Mouse (Mus musculus) limb, embryonic 12.5 days (tissue): ENCODE measurements around the gene Trim25. TPM values are rescaled to one million over a fixed set of nuclear protein-coding genes. Genes with fewer than 3 reads are reported as not detected.

Experiments used
- ATAC-seq: fragments of 200-750 bp; cut with Nextera tagmentation; 2 replicates; pipeline ENCODE4 v1.8.0; 2017; ENCODE audit warnings: low read depth, moderate TSS enrichment; ENCODE audit not compliant: insufficient number of reproducible peaks, insufficient read depth, low FRiP score, low TSS enrichment
- H3K27ac ChIP-seq: fragments of 300-500 bp; sonication (generic); 2 replicates; pipeline ENCODE4 v1.5.1; 2016; ENCODE audit warnings: mild to moderate bottlenecking, moderate library complexity
- H3K27me3 ChIP-seq: fragments of 300-500 bp; sonication (generic); 2 replicates; pipeline ENCODE4 v1.6.1; 2016; ENCODE audit warnings: mild to moderate bottlenecking, moderate library complexity
- H3K36me3 ChIP-seq: fragments of 300-500 bp; sonication (generic); 2 replicates; pipeline ENCODE4 v1.6.1; 2016; ENCODE audit warnings: mild to moderate bottlenecking, moderate library complexity
- H3K4me1 ChIP-seq: fragments of 300-500 bp; sonication (generic); replicated peaks from 2 replicates; pipeline ENCODE4 v1.6.1; 2016
- H3K4me2 ChIP-seq: fragments of 300-500 bp; sonication (generic); 2 replicates; pipeline ENCODE4 v1.6.1; 2016; ENCODE audit warnings: mild to moderate bottlenecking, moderate library complexity
- H3K4me3 ChIP-seq: fragments of 300-500 bp; sonication (generic); replicated peaks from 2 replicates; pipeline ENCODE4 v1.5.1; 2016; ENCODE audit warnings: mild to moderate bottlenecking
- H3K9ac ChIP-seq: fragments of 300-500 bp; sonication (generic); replicated peaks from 2 replicates; pipeline ENCODE4 v1.6.1; 2016; ENCODE audit warnings: mild to moderate bottlenecking, moderate library complexity
- H3K9me3 ChIP-seq: fragments of 300-500 bp; sonication (generic); 2 replicates; pipeline ENCODE4 v1.6.1; 2016; ENCODE audit warnings: mild to moderate bottlenecking, moderate library complexity
- WGBS: fragments of 180-500 bp; shearing (Covaris S2); methylation state at CpG from one replicate; pipeline ENCODE4 v1.1.7; 2016; 5-methylcytosine and 5-hydroxymethylcytosine counted together
- polyA plus RNA-seq: library from polyadenylated mRNA; unstranded; fragments of >200 nt; fragmentation: Nextera tagmentation; extraction: Ambion mirVana; gene quantifications from 2 replicates; pipeline ENCODE4 v1.2.1, GENCODE M21; 2016

Trim25 gene
- polyA plus RNA-seq, 1 experiment from 2014 or later: 4.8 TPM

DNA sequence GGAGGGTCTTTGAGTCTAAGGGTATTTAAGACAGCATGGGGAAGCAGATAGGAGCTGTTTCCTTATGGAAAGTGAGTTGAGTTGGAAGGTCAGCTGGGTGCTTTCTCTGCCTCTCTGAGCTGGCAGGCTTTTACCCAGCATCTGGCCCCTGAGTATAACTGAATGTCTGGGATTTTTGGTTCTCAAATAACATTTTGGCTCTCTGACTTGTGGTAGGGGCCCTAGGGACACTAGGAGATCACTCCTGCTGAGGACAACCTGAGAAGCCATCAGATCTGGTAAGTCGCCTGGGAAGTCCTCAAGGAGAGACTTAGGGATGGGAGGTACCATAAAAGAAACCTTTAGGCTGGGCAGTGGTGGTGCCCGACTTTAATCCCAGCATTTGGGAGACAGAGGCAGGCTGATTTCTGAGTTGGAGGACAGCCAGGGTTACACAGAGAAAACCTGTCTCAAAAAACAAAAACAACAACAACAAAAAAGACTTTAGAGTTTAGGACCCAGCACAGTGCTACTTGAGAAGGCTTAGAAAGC lies 28.9 kb upstream of the Trim25 start, which contains the start of gene Coil:
Coil (plus strand) TSS at position 51 of the 531 bp plus-strand sequence.
- no peaks in the 10 kb centered on the region for H3K36me3 ChIP-seq
- H3K9me3 ChIP-seq: no peaks in the 10 kb centered on the region
- ATAC-seq: no peak
- H3K27ac ChIP-seq: no peak within 1 kb of the TSS
- H3K4me1 ChIP-seq: peaks cover 8% of the 10 kb centered on the region; the same call in 1 of the 2 replicates
- H3K4me2 ChIP-seq: no peak within 1 kb of the TSS
- H3K27me3 ChIP-seq: no peaks in the 10 kb centered on the region
- H3K9ac ChIP-seq: no peak within 1 kb of the TSS
- whole genome bisulfite sequencing: 31% methylated on average over 2 of the region's 2 CpGs
- H3K4me3 ChIP-seq: no peak within 1 kb of the TSS

GRCm38 (mm10) chr11:88973776-88974701 lies 25.1 kb upstream of the Trim25 start:
- peak overlapping the region; percentile 77 for H3K4me2 ChIP-seq
- no peaks in the 10 kb centered on the region for H3K27me3 ChIP-seq
- WGBS: 1% methylated on average over 62 of the region's 62 CpGs
- no peaks in the 10 kb centered on the region for H3K9me3 ChIP-seq
- peak overlapping the region; percentile 75 for H3K9ac ChIP-seq
- H3K36me3 ChIP-seq: no peaks in the 10 kb centered on the region
- H3K27ac ChIP-seq: peak overlapping the region; percentile 92
- ATAC-seq: peak; percentile 50
- peaks cover 8% of the 10 kb centered on the region; the same call in 1 of the 2 replicates for H3K4me1 ChIP-seq
- peak overlapping the region; percentile 71 for H3K4me3 ChIP-seq

DNA sequence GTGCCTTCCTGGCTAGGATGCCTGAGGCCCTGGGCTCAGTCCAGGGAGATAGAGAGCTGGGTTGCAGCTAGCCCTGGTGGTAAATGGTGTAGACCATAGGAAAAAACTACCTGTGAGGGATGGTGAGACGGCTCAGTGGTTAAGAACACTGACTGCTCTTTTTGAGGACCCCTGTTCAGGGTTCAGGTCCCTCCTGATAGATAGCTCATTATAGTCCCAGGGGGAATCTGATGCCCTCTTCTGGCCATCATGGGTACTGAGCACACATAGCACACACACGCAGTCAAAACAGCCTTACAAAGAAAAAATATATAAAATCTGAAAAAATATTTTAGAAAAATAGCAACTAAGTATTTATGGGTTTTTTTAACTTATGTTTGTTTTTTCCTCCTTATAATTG lies 22.9 kb upstream of the Trim25 start:
- H3K9me3 ChIP-seq: no peaks in the 10 kb centered on the region
- no peak overlapping the region for H3K4me2 ChIP-seq
- H3K36me3 ChIP-seq: peaks cover 5% of the 10 kb centered on the region
- ATAC-seq: no peak
- H3K9ac ChIP-seq: no peak overlapping the region
- no peak overlapping the region for H3K27ac ChIP-seq
- no peak overlapping the region for H3K4me3 ChIP-seq
- 94% methylated on average over 2 of the region's 2 CpGs for WGBS
- peaks cover 8% of the 10 kb centered on the region; the same call in 1 of the 2 replicates for H3K4me1 ChIP-seq
- H3K27me3 ChIP-seq: no peaks in the 10 kb centered on the region

- peaks cover 14% of the 10 kb centered on the region for H3K36me3 ChIP-seq
- H3K4me2 ChIP-seq: no peak overlapping the region
- peaks cover 8% of the 10 kb centered on the region; the same call in 1 of the 2 replicates for H3K4me1 ChIP-seq
- no peak overlapping the region for H3K4me3 ChIP-seq
- no peak overlapping the region for H3K9ac ChIP-seq
- H3K27ac ChIP-seq: no peak overlapping the region
- 94% methylated on average over 5 of the region's 5 CpGs for WGBS
- no peaks in the 10 kb centered on the region for H3K9me3 ChIP-seq
- no peaks in the 10 kb centered on the region for H3K27me3 ChIP-seq
- ATAC-seq: no peak
Observed at GRCm38 (mm10) chr11:88977188-88977587, 22.0 kb upstream of the Trim25 start.

- H3K4me1 ChIP-seq: no peaks in the 10 kb centered on the region
- H3K4me3 ChIP-seq: no peak overlapping the region
- 88% methylated on average over 8 of the region's 8 CpGs for WGBS
- no peak overlapping the region for H3K4me2 ChIP-seq
- no peak for ATAC-seq
- H3K36me3 ChIP-seq: peaks cover 51% of the 10 kb centered on the region
- H3K9ac ChIP-seq: no peak overlapping the region
- no peaks in the 10 kb centered on the region for H3K27me3 ChIP-seq
- H3K9me3 ChIP-seq: no peaks in the 10 kb centered on the region
- H3K27ac ChIP-seq: no peak overlapping the region
Observed at GRCm38 (mm10) chr11:88981337-88981736, 17.8 kb upstream of the Trim25 start.

DNA sequence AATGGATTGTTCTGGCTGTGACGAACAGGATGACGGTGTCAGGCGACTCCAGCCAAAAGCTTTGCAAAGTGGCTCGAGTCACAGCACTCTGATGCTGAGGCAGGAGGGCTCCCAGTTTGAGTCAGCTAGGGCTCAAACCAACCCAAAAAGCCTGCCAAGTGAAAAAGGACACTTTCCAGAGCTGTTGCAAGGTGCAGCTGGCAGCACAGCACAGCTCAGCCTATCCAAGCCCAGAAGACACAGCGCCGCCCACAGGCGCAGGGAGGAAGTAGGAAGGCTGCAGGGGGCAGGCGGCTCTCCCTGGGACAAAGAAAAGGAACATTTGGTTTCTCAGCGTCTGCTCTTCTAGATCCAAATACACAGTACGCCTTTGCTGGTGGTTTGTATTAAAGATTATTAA lies 12.6 kb upstream of the Trim25 start:
- 88% methylated on average over 10 of the region's 10 CpGs for WGBS
- Histone ChIP-seq H3K27me3 (no peaks in the 10 kb centered on the region), H3K9me3 (no peaks in the 10 kb centered on the region), H3K4me2 (no peak overlapping the region), H3K4me3 (no peak overlapping the region), H3K27ac (no peak overlapping the region), H3K4me1 (no peaks in the 10 kb centered on the region), H3K36me3 (peaks cover 79% of the 10 kb centered on the region), H3K9ac (no peak overlapping the region)
- no peak for ATAC-seq

DNA sequence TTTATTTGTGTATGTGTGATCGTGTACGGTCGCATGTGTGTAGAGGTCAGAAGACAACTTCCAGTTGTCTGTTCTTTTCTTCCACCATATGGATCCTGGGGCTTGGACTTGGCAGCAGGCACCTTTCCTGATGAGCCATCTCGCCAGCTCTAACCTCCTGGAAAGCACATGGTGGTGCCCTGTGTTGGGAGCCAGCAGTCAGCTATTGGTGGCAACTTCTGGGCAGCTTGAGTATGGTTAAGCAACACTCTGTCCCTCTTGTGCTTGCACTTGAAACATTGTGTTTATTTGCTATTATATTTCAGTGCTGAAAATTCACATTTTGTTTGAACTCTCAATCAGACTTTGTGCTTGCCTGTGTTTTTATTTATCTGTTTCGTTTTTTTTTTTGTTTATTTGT lies 10.2 kb upstream of the Trim25 start:
- H3K27me3 ChIP-seq: no peaks in the 10 kb centered on the region
- no peaks in the 10 kb centered on the region for H3K9me3 ChIP-seq
- H3K27ac ChIP-seq: no peak overlapping the region
- H3K36me3 ChIP-seq: peaks cover 56% of the 10 kb centered on the region
- no peak for ATAC-seq
- no peak overlapping the region for H3K4me3 ChIP-seq
- H3K4me2 ChIP-seq: no peak overlapping the region
- 78% methylated on average over 5 of the region's 5 CpGs for WGBS
- no peak overlapping the region for H3K9ac ChIP-seq
- H3K4me1 ChIP-seq: no peaks in the 10 kb centered on the region

GRCm38 (mm10) chr11:88989530-88989929 lies 9.6 kb upstream of the Trim25 start:
- H3K27me3 ChIP-seq: no peaks in the 10 kb centered on the region
- no peaks in the 10 kb centered on the region for H3K4me1 ChIP-seq
- H3K9ac ChIP-seq: no peak overlapping the region
- H3K36me3 ChIP-seq: peaks cover 51% of the 10 kb centered on the region
- H3K27ac ChIP-seq: no peak overlapping the region
- no peaks in the 10 kb centered on the region for H3K9me3 ChIP-seq
- ATAC-seq: no peak
- H3K4me3 ChIP-seq: no peak overlapping the region
- H3K4me2 ChIP-seq: no peak overlapping the region
- WGBS: 69% methylated on average over 5 of the region's 5 CpGs

DNA sequence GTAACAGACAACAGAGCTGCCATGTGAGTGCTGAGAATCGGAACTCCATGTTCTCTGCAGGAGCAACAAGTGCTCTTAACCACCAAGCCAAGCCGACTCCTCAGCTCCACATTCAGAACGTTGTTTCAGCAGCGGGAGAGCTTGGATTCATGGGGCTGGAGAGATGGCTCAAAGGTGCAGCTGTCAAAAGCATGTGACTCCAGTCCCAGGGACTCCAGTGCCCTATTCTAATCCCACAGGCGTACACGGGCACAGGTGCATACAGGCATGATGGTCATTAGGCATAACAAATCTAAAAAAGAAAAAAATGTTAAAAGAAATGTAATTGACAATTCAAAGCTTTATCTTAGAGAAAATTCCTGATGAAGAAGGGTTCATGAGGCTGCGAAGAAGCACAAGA lies 6.0 kb upstream of the Trim25 start:
- ATAC-seq: no peak
- Histone ChIP-seq H3K27me3 (0 out of 2 replicates have a peak, but pooled peaks cover 3% of the 10 kb centered on the region), H3K4me1 (no peaks in the 10 kb centered on the region), H3K36me3 (peaks cover 21% of the 10 kb centered on the region), H3K9ac (no peak overlapping the region), H3K4me3 (no peak overlapping the region), H3K4me2 (no peak overlapping the region), H3K27ac (no peak overlapping the region), H3K9me3 (no peaks in the 10 kb centered on the region)
- WGBS: 52% methylated on average over 7 of the region's 7 CpGs

- Histone ChIP-seq H3K27ac (no peak overlapping the region), H3K36me3 (peaks cover 17% of the 10 kb centered on the region), H3K9ac (no peak overlapping the region), H3K4me3 (no peak overlapping the region), H3K4me1 (no peaks in the 10 kb centered on the region), H3K27me3 (peaks cover 8% of the 10 kb centered on the region), H3K4me2 (no peak overlapping the region), H3K9me3 (no peaks in the 10 kb centered on the region)
- 18% methylated on average over 5 of the region's 5 CpGs for WGBS
- ATAC-seq: no peak
Observed at GRCm38 (mm10) chr11:88993625-88994024, 5.6 kb upstream of the Trim25 start.

- Histone ChIP-seq H3K27me3 (peaks cover 16% of the 10 kb centered on the region), H3K4me2 (no peak overlapping the region), H3K36me3 (peaks cover 10% of the 10 kb centered on the region), H3K4me3 (no peak overlapping the region), H3K9ac (no peak overlapping the region), H3K27ac (no peak overlapping the region), H3K9me3 (no peaks in the 10 kb centered on the region), H3K4me1 (0 out of 2 replicates have a peak, but pooled peaks cover 3% of the 10 kb centered on the region)
- WGBS: 89% methylated on average over 7 of the region's 7 CpGs
- ATAC-seq: no peak
Observed at GRCm38 (mm10) chr11:88994492-88994891, 4.7 kb upstream of the Trim25 start.
